Mouse (Mus musculus) B cell, adult 2 months (primary cell): ENCODE measurements around the gene Tsr2.

ENCODE experiments used
- DNase-seq, 2 experiments: peaks; one replicate each; pipeline ENCODE4 v3.0.0; 2022

Tsr2 gene

GRCm38 (mm10) chrX:151096171-151097058 lies at the start of gene Tsr2:
Gene Tsr2 (minus strand): TSS chrX:151096543.
- DNase-seq: peak; percentile 71 to 72

GRCm38 (mm10) chrX:151132785-151133184 lies 36.4 kb upstream of the Tsr2 start:
- peak; percentile 2 to 4 for DNase-seq

GRCm38 (mm10) chrX:151130493-151130892 lies 34.1 kb upstream of the Tsr2 start:
- DNase-seq: no peak

- no peak for DNase-seq
These were observed 27.6 kb upstream of the Tsr2 start for GRCm38 (mm10) chrX:151123933-151124332.

- DNase-seq: peak; percentile 7 to 9
These were observed 21.1 kb upstream of the Tsr2 start for GRCm38 (mm10) chrX:151117432-151117831.

GRCm38 (mm10) chrX:151116795-151117194 lies 20.5 kb upstream of the Tsr2 start:
- DNase-seq: peak; percentile 11 to 16

- DNase-seq: no peak
These were observed 11.1 kb upstream of the Tsr2 start for GRCm38 (mm10) chrX:151107301-151108067.

GRCm38 (mm10) chrX:151087418-151087817 lies 8.9 kb downstream of the Tsr2 start:
- no peak for DNase-seq

GRCm38 (mm10) chrX:151085599-151085998 lies 10.7 kb downstream of the Tsr2 start:
- DNase-seq: no peak

- DNase-seq: no peak
These were observed 19.3 kb downstream of the Tsr2 start for GRCm38 (mm10) chrX:151076941-151077485.

GRCm38 (mm10) chrX:151076007-151076406 lies 20.3 kb downstream of the Tsr2 start:
- no peak for DNase-seq

- no peak for DNase-seq
These were observed 28.5 kb downstream of the Tsr2 start for GRCm38 (mm10) chrX:151067876-151068275.

GRCm38 (mm10) chrX:151066071-151066666 lies 30.2 kb downstream of the Tsr2 start:
- DNase-seq: no peak

GRCm38 (mm10) chrX:151061615-151062299 lies 34.6 kb downstream of the Tsr2 start:
- no peak for DNase-seq

GRCm38 (mm10) chrX:151059346-151059745 lies 37.0 kb downstream of the Tsr2 start:
- no peak for DNase-seq

GRCm38 (mm10) chrX:151055559-151055958 lies 40.8 kb downstream of the Tsr2 start:
- no peak for DNase-seq

- DNase-seq: no peak
These were observed 41.9 kb downstream of the Tsr2 start for GRCm38 (mm10) chrX:151054489-151054888.

GRCm38 (mm10) chrX:151050337-151050736 lies 46.0 kb downstream of the Tsr2 start:
- DNase-seq: no peak

GRCm38 (mm10) chrX:151049661-151050215 lies 46.6 kb downstream of the Tsr2 start:
- DNase-seq: no peak

- peak in 1 of 2 experiments; percentile 6 for DNase-seq
These were observed 48.8 kb downstream of the Tsr2 start for GRCm38 (mm10) chrX:151047431-151048058.

GRCm38 (mm10) chrX:151046777-151047430 lies 49.4 kb downstream of the Tsr2 start:
- DNase-seq: peak; percentile 51
